Mouse (Mus musculus) T-cell, adult 2 months (primary cell): ENCODE results near the gene Kmt5b.

ENCODE experiments used
- DNase-seq: peaks from one replicate; pipeline ENCODE4 v3.0.0; 2022; ENCODE audit warnings: low spot score

Kmt5b gene

DNA sequence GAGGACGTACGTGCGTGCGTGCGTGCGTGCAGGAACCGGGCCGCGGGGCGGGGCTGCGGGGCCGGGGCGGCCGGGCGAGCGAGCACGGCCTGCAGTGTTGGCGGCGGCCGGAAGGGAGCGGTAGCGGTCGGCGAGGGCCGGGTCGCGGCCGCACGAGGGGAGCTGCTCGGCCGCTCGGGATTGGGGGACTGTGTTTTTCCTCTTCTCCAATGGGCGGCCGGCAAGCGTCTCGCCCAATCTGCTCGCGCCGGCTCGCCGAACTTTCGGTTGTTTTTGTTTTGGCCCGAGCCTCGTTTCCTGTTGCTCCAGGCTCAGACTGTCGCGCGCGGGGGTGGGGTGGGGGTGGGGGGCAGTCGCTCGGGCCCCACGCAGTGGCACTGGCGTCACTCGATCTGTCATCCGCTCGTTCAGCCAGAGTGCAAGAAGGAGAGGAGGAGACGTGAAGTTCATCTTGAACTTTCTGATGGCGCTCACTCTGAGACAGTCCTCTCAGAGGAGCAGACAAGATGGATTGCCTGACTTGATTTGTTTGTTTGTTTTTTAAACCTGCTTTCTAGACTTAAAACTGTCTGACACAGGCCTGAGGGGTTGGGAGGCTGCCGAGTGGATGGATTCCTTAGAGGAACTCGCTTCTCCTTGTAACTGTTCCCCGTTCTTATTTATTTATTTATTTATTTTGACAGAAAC lies 1.6 kb downstream of the Kmt5b start:
- DNase-seq: peak; percentile 98

DNA sequence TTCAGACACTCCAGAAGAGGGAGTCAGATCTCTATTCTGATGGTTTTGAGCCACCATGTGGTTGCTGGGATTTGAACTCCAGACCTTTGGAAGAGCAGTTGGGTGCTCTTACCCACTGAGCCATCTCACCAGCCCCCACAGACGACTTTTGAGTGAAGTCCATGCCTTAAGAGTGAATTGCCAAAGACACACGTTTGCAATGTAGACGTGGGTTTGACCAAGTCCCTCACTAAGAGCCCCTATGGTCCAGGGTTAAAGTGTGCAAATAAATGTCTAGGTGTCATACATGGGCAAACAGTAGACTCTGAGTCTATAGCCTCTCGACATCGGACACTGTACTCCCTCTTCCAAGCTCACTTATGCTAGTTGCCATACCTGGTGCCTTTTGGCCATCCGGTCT lies 2.3 kb downstream of the Kmt5b start:
- no peak for DNase-seq

DNA sequence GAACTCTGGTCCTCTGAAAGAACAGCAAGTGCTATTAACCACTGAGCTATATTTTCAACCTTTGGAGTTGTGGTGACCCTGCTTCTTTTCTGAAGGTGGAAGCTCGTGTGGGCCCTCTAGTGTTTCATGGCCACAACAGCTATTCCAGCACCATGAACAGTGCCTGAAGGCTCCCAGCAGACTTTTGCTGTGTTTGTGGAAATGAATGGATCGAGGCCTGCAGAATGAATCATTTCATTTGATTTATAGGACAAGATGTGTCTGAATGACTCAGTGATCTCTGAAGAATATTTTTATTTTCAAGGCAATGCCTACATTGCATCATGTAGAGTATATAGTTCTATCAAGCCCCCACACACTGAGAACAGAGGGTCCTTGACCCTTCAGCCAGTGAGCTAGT lies 6.9 kb downstream of the Kmt5b start:
- DNase-seq: peak; percentile 32

DNA sequence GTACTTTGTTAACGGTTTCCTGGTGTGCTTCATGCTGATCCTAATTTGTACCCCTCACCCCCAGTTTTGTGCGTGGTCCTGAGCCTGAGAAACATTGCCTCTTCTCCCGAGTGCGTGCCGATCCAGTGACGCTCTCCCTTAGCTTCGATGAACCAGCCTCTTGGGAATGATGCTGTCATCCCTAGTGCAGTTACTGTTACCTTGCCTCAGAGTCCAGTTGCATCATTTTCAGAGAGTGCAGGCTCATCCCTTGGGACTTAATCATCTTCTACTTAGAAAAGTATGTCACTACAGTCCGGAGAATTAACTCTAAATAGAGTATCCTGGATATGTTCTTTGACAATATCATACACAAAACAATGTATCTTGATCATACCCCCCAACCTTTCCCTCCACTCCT lies 11.5 kb downstream of the Kmt5b start:
- DNase-seq: no peak

DNA sequence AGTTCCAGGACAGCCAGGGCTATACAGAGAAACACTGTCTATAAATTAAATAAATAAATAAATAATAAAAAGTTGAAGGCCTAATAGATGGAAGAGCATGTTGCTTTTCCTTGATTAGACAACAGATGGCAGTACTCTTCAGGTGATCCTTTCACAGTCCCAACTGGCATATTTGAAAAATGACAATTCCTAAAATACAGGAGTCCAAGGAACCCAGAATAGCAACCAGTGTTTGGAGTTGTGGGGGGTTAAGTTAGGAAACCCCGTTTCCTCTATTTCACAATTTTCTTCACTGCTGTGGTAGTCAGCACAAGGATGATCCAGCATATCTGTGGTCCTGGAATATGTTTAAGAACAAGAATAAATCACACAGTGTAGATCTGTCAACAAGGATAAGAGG lies 22.9 kb downstream of the Kmt5b start:
- DNase-seq: no peak

DNA sequence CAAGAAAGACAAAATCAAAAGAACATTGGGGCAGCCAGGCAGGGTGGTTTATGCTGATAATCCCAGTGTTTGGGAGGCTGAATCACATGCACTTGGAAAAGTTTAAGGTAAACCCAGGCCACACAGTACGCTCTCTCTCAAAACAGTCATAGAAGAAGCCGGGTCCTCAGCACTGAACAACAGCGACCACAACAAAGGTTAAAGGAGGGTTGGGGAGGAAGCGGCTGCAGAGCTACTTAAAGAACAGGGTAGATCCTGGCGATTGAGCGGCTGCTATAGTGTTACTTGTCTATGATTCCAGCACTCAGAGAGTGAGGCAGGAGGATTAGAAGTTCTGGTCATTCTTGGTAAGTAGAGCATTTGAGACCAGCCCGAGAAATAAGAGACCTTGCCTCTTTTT lies 38.3 kb downstream of the Kmt5b start:
- peak; percentile 42 for DNase-seq

DNA sequence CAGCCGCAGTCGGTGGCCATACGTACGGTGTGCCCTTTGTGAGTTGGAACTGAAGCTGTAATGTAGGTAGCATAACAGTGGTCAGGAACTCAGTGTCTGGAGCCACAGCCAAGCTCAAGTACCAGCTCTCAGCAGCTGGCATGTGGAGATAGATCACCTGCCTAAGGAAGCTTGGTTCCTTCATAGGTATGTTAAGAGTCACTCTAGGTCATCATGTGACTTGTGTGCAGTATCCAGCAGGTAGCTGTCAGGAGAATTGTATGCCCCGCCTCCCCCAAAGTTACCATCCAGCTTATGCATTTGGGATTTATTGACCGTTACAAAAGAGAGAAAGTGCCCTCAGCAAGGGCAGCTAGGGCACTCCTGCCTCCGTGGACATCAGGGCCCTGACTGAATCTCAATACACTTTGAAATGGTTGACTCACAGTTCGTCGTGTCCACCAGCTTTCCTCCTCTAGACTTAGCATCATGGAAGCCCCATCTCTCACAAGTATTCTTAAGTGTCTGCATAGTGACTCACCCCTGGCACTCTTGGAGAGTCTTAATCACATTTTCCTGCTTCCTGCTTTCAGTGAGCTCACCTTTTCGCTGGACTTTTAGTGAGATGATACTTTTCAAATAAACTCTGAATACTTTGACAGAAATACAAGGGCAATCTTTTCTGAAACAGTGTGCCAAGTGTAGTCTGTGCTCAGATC lies 43.5 kb downstream of the Kmt5b start:
- no peak for DNase-seq

DNA sequence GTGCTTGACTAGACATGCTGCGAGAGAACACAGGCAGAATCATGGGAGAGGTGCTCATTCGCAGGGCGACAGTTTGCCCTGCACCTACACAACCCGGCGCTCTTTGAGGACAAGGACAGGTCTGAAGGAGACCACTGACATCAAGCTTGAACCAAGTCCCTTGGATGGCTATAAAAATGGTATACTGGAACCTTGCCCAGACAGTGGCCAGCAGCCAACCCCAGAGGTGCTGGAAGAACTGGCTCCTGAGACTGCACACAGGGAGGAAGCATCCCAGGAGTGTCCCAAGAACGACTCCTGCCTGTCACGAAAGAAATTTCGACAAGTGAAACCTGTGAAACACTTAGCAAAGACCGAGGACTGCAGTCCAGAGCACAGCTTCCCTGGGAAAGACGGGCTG lies 47.2 kb downstream of the Kmt5b start:
- DNase-seq: no peak

DNA sequence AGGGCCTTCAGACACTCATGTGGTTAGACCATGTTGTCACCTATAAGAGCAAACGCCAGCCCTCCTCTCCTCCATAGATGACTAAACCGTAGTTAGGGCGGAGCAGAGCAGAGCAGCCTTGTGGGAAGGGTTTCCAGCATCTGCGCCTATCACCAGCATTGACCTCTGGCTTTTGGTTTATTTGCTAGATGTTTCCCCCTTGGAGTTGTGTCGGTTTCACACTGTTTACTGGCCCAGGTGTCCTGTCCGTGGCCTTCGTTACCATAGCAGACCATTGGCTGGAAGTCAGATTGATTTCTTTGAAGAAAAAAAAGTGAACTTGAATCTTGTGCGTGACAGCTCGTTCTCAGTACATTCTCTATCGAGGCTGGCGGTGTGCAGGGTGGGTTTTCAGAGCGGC lies 48.6 kb downstream of the Kmt5b start:
- DNase-seq: no peak

DNA sequence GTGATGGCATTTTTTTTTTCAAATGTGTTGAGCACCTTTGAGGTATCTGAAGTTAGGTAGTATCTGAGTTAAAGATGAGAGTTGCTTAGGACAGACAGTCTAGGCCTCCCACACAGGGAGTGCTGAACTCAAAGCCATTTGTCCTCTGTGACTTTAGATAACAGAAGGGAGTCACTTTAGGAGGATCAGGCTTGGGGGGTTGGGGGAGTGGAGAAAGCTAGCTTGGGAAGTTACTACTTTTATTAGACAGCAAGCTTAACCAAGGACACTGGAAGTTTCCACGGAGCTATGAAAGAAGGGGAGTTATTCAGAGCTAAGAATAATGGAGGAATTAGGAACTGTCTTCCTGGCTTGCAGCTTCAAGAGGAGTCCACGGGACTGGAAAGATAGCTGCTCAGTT lies 51.9 kb downstream of the Kmt5b start:
- no peak for DNase-seq

DNA sequence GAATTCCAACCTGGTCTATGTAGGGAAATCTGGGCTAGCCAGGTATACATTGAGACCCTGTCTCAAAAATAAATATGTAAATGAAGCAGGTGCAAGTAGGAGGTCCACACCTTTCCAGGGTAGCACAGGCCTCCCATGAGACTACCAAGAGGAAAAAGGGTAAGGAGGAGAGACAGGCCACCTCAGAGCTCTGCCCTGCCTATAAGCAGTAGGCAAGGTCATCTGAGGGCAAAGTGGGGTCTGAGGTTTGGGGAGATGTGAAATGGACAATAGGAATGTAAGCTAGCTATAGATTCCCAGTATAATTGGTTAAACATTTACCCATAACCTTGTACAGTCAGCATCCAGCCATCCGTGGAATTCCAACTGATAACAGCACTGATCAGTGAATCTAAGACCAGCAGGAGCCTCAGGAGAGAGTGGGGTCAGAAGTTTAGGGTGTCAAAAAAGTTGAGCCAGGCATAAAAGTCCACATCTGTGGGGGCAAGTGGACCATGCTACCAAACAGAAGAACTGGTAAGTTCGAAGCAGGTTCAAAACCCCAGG lies 52.8 kb downstream of the Kmt5b start:
- DNase-seq: no peak

DNA sequence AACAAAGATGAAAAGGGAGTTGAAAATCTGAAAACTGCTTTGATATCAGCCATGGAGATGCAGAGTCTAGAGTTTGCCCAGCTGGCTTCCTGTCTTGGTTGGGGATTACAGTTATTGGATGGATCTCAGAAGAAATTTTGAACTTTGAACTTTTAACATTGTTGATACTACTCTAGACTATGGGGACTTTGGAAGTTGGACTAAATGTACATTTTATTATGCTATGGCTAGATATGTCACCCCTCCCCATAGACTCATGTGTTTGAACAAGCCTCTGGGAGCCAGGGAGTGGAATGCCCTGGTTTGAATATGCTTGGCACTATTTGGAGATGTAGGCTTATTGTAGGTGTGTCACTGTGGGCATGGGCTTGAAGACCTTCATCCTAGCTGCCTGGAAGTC lies 57.8 kb downstream of the Kmt5b start:
- DNase-seq: no peak

DNA sequence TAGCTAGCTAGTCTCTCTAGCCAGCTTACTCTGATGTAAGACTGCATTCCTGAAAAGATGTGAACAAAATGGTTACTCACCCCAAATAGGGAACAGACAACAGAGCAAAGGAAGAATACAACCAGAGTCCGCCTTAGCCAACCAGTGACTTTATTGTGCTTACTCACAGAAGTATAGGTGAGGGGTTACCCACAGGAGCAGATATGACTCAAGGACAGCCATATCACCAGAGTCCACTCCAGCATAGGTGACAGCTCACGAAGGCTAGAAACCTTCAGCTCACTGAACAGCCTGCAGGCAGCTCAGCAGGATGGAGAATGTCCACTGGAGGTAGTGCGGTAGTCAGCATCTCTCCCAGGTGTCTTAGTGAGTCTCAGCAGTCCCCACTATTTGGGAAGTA lies 62.6 kb downstream of the Kmt5b start:
- DNase-seq: no peak

DNA sequence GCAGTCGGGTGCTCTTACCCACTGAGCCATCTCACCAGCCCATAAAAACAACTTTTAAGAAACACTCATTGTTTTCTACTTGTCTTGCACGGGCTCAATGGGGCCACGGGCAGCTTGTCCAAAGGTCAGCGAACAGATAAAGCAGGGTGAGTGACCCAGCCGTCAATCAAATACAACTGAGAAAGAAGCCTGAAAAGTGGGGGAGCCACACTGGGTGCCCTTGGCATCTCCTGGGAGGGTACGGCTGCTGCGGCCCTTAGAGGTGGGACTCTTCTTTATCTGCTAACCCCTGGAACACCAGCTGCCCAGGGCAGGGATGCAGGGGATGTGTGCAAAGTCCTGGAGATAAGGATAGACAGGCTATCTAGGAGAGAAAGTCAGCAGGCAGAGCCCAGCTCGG lies 64.5 kb downstream of the Kmt5b start:
- DNase-seq: no peak

DNA sequence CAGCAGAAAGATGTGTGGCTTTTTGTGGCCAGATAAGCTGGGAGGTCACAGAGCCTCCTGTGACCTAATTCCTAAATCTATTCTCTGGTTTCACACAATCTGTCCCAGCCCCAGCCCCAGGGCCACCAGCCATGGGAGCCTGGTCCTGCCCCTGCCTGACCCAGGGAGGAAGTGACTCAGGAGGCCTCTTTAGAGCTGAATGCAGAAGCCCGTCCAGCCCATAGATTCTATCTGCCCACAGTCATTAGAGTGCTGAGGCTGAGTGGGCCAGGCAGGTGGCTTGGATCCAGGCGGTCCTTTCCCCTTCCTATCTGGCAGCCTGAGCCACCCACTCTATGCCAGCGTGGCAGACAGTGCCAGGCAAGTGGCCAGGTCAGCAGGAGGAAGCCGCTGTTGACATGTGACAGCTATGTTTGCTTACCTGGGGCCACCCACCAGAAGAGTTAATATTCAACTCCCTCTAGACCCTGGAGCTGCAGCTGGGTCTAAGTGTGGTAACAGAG lies 65.7 kb downstream of the Kmt5b start:
- no peak for DNase-seq

DNA sequence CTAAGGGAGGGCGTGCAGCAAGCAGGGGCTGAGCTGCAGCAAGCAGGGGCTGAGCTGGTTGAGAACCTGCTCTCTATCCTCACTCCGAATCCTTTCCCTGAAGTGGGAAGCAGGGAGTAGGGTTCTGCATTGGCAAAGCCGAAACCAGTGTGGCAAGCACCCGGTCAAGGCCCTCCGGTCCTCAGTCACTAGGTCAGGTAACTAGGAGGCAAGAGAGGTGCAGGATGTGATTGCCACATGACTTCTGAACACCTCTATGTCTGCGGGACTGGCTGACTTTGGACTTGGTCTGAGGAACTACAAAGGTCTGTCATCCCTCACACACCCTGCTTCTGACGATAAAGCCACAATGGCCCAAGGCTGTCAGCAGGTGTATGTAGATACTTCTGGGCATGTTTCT lies 67.1 kb downstream of the Kmt5b start:
- no peak for DNase-seq

DNA sequence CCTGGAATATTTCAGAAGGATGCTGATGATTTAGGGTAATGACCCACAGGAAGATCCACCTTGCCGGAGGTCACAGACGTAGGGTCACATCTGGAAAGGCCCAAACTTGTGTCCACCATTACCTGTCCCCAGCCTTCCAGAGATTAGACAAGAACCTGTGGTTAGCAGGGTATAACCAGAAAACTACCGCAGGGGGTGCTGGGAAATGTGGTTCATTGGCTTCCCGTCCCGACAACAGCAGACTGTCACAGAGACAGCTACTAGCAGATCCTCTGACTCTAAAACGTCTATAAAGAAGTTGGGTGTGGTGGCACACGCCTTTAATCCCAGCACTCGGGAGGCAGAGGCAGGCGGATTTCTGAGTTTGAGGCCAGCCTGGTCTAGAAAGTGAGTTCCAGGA lies 69.6 kb downstream of the Kmt5b start:
- DNase-seq: peak; percentile 54

DNA sequence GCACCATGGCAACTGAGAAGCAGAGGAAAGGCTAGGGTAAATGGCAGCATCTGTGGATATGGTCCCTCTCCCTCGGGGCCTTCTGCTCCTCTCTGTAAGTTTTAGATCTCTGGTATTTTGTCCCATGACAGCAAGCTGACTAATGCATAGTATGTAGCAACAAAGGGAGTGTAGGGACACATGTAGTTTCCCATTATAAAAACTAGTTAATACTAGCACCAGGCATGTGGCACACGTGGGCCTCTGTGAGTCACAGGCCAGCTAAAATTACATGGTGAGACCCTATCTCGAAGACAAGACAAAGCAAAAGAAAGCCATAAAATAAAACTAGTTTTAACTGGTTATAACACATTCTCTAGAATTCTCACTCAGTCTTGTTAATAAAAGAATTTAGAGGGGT lies 71.7 kb downstream of the Kmt5b start:
- no peak for DNase-seq

DNA sequence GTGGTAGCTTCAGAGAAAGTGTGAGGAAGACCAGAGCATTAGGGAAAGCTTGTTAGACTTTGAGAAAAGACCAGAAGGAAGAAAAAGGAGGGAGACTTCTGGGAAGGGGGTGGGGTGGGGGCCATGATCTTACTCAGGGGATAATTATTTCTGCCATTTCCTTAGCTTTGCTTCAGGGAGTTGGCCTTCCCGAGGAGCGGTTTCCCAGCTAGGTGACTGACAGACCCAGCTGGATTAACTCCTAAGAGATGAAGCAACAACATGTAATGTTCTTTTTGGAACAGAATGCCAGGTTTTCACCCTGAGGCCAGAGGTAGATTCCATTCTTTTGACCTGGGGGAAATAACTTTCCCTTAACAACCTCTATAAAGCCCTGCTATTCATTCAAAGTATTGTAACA lies 72.5 kb downstream of the Kmt5b start:
- no peak for DNase-seq

DNA sequence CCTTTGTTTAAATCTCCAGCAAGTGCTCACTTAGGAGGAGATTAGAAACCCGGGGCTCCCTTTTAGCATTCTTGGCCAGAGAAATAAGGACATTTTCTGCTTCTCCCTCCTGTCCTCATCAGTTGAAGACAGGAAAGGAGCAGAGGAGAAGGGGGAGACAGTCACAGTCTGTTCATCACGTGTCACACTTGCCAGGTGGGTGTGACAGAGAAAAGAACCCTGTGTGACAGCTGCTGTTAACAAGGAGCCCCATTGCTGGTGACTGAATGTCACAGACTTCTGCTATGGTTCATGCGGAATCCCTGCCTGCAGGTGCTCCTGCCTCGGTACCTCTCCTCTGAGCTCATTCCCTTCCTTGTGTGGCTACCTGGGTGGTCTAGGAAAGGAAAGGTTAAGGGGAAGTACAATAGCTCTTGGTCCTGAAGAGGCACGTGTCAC lies 73.0 kb downstream of the Kmt5b start:
- DNase-seq: no peak

DNA sequence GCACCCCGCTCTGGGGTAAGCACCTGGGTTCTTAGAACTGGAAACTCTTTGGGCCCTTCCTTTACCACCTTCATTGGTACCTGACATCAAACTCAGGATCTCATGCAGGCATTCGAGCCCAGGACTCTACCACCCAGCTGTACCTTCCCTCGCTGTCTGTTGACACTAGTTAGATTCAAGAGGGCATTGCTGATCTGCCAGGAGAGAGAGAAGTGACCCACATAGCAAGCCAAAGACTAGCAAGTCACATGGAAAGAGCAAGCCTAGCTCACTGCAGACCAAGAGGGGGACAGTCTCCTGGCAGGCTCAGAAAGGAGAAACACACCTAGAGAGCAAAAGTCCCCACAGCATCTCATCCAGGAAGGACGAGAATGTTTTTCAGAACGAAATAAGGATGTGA lies 73.5 kb downstream of the Kmt5b start:
- DNase-seq: no peak

DNA sequence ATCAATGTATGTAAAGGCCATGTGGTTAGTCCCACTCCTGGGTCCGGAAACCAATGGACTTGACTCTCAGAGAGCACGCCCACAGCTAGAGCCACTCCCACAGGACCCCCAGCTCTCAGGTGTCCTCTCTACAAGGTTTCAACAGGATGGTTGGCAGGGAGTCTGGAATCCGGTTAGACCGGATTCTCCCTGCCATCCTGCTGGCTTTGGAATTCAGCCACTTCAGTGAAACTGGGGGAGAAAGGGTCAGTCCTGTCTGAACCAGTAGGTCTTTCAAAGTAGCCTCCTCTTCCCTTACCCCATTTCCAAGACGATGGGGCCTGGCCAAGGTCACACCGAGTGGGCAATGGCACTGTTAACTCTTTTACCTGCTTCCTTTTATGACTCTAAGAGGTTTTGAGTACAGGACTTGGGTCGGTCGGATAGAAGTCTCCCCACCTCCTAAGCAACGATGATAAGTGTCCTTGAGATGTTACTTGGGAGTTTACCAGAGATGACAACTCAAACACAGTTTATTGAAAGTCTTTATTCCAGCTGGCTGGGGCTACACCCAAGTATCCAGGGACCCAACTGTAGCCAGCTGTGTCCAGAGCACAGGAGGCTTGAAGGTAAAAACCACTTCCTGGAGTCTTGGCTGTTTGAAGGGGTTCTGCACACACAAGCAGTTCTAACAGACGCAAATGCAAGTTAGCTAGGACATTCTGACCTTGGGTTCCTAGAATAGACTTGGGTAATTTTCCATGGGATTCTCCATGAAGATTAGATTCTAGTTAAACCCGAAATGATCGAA lies 75.3 kb downstream of the Kmt5b start:
- DNase-seq: no peak

DNA sequence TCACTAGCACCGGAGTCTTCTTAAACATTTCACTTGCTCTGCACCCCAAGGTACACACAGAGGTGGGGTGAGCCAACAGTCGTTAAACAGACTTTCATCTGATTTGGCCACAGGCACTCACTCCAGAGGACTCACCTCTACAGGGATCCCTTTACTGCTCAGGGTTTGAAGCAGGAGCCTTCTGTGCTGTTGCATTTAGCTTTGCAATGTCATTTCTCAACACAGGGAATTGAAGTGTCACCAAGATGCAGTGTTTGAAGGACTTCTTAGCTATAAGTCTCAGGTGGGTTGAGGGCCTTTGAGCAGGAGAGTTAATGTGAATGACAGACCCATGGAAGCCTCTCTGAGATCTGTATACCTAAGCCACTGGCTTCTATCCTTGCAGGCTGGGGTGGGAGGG lies 76.4 kb downstream of the Kmt5b start:
- DNase-seq: no peak
